Mouse (Mus musculus): ENCODE measurements at regions not wholly inside any gene's neighbourhood (a gene's known extent, or its start where the extent isn't known, plus 50 kb on each side); places are given as distances from the start of the nearest gene placed in this dataset.

DNA sequence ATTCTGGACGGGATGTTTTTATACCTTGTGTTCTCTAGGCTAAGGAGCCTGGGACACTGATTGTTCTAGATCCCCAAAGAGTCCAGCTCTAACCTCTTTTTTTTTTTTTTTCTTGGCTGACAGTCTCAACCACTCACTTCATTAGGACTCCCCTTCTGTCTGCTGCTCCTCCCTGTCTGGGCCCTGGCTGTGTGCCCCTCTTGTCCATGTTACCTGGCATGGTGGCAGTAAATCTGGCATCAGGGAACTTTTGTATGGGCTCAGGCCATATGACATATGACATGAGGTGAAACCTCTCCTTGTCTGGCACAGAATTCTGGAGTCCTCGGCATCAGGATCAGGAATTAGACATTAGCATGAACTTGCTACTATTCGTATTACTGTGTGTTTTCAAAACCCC, 717.5 kb downstream of the Vrk1 start:
- no peaks in the 10 kb centered on the region for H3K36me3 ChIP-seq (ENCODE audit: control insufficient read depth in 1 of 2, insufficient read depth in 2 of 2, low read length in 2 of 2)
- no peak overlapping the region for H3K4me3 ChIP-seq (ENCODE audit: control insufficient read depth in 1 of 2, insufficient read depth in 1 of 2, low read depth in 2 of 2, low read length in 2 of 2)
- no peak overlapping the region for H3K27ac ChIP-seq (ENCODE audit: control insufficient read depth, low read depth, low read length)
- no peak for DNase-seq (ENCODE audit: low read depth, low spot score)
- no peaks in the 10 kb centered on the region for H3K79me2 ChIP-seq (ENCODE audit: control insufficient read depth, insufficient read depth, low read length, poor library complexity)
- H3K27me3 ChIP-seq (ENCODE audit: control insufficient read depth in 1 of 2, insufficient read depth in 2 of 2, low read length in 2 of 2): no peaks in the 10 kb centered on the region
- no peaks in the 10 kb centered on the region for H3K9me3 ChIP-seq (replicated peaks; ENCODE audit: insufficient read depth, low read length)
- no peaks in the 10 kb centered on the region for H3K4me1 ChIP-seq (ENCODE audit: control insufficient read depth in 1 of 2, insufficient read depth in 2 of 2, low read length in 2 of 2)
- TF ChIP-seq RCOR1 (IDR thresholded peaks at IDR 0.05; ENCODE audit: low read depth, low read length): no peak
- TF ChIP-seq ZC3H11A (IDR thresholded peaks at IDR 0.05; ENCODE audit: low read depth, low read length): no peak
- TF ChIP-seq NELFE (IDR thresholded peaks at IDR 0.05; ENCODE audit: low read depth, low read length): no peak
- no peak for TF ChIP-seq ZMIZ1 (IDR thresholded peaks at IDR 0.05; ENCODE audit: low read depth, low read length)
- no peak for TF ChIP-seq MYB (IDR thresholded peaks at IDR 0.05; ENCODE audit: low read depth, low read length)
- TF ChIP-seq SMC3 (IDR thresholded peaks at IDR 0.05; ENCODE audit: low read depth, low read length): no peak
- H3K9ac ChIP-seq (ENCODE audit: control insufficient read depth, low read depth, low read length, poor library complexity, severe bottlenecking): no peak overlapping the region

DNA sequence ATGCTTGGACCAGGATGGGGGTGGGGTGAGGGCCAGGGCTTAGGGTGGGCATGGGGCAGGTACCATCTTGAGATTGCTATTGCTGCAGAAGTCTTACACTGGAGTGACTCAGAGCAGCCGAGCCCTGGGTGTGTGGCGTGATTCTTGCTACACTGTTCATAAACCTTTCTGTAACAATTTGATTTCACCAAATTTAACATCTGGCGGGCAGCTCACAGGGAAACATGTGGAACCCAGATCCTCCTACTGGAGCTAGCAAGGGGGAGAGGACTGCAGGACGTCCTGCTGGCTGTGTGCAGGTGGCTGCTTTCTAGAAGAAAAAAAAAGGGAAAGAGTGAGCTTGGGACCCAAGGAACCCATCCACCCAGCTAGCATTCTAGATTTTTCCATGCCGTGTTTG, 719.7 kb downstream of the Vrk1 start:
- Histone ChIP-seq H3K9me3 (replicated peaks; ENCODE audit: insufficient read depth, low read length) (no peaks in the 10 kb centered on the region), H3K4me1 (ENCODE audit: control insufficient read depth in 1 of 2, insufficient read depth in 2 of 2, low read length in 2 of 2) (no peaks in the 10 kb centered on the region), H3K27ac (ENCODE audit: control insufficient read depth, low read depth, low read length) (no peak overlapping the region), H3K79me2 (ENCODE audit: control insufficient read depth, insufficient read depth, low read length, poor library complexity) (no peaks in the 10 kb centered on the region), H3K36me3 (ENCODE audit: control insufficient read depth in 1 of 2, insufficient read depth in 2 of 2, low read length in 2 of 2) (no peaks in the 10 kb centered on the region), H3K9ac (ENCODE audit: control insufficient read depth, low read depth, low read length, poor library complexity, severe bottlenecking) (no peak overlapping the region), H3K27me3 (ENCODE audit: control insufficient read depth in 1 of 2, insufficient read depth in 2 of 2, low read length in 2 of 2) (no peaks in the 10 kb centered on the region), H3K4me3 (ENCODE audit: control insufficient read depth in 1 of 2, insufficient read depth in 1 of 2, low read depth in 2 of 2, low read length in 2 of 2) (no peak overlapping the region)
- DNase-seq (ENCODE audit: low read depth, low spot score): no peak
- no peak for TF ChIP-seq ZMIZ1 (IDR thresholded peaks at IDR 0.05; ENCODE audit: low read depth, low read length)
- no peak for TF ChIP-seq POLR2A (IDR thresholded peaks at IDR 0.05; ENCODE audit: control insufficient read depth in 1 of 2, insufficient read depth in 1 of 2, low read depth in 1 of 2, low read length in 2 of 2, poor library complexity in 1 of 2)
- no peak for TF ChIP-seq MAZ (IDR thresholded peaks at IDR 0.05; ENCODE audit: low read depth, low read length)
- TF ChIP-seq MXI1 (IDR thresholded peaks at IDR 0.05; ENCODE audit: low read depth, low read length): no peak
- TF ChIP-seq JUND (IDR thresholded peaks at IDR 0.05; ENCODE audit: low read depth, low read length): no peak
- no peak for TF ChIP-seq HCFC1 (IDR thresholded peaks at IDR 0.05; ENCODE audit: low read depth, low read length)
- TF ChIP-seq EP300 (IDR thresholded peaks at IDR 0.05; ENCODE audit: low read depth in 1 of 2, low read length in 2 of 2): no peak
- no peak for TF ChIP-seq GATA1 (IDR thresholded peaks at IDR 0.05; ENCODE audit: low read depth, low read length)
- no peak for TF ChIP-seq KAT2A (conservative IDR thresholded peaks at IDR 0.05; ENCODE audit: low read depth, low read length)
- no peak for TF ChIP-seq ETS1 (IDR thresholded peaks at IDR 0.05; ENCODE audit: low read depth, low read length)
- no peak for TF ChIP-seq CHD1 (IDR thresholded peaks at IDR 0.05; ENCODE audit: low read depth, low read length)
- no peak for TF ChIP-seq ZKSCAN1 (IDR thresholded peaks at IDR 0.05; ENCODE audit: low read depth, low read length)
- TF ChIP-seq TAL1 (IDR thresholded peaks at IDR 0.05; ENCODE audit: low read length): no peak
- TF ChIP-seq POLR2AphosphoS5 (IDR thresholded peaks at IDR 0.05; ENCODE audit: borderline replicate concordance, low read depth, low read length): no peak
- no peak for TF ChIP-seq ELF1 (IDR thresholded peaks at IDR 0.05; ENCODE audit: low read depth, low read length)
- no peak for TF ChIP-seq BHLHE40 (IDR thresholded peaks at IDR 0.05; ENCODE audit: borderline replicate concordance, low read depth, low read length)
- TF ChIP-seq ZNF384 (IDR thresholded peaks at IDR 0.05; ENCODE audit: low read depth, low read length): no peak
- no peak for TF ChIP-seq SIN3A (IDR thresholded peaks at IDR 0.05; ENCODE audit: low read length)
